Mouse (Mus musculus) midbrain, embryonic 10.5 days (tissue): ENCODE measurements around the gene Ppp6r2. TPM values are rescaled to one million over a fixed set of nuclear protein-coding genes. Genes with fewer than 3 reads are reported as not detected.

Source experiments
- DNase-seq: peaks from one replicate; pipeline ENCODE4 v3.0.0-alpha.2; 2017; ENCODE audit warnings: low spot score
- H3K27ac ChIP-seq: fragments of 300-500 bp; sonication (generic); replicated peaks from 2 replicates; pipeline ENCODE4 v1.5.1; 2016; ENCODE audit warnings: mild to moderate bottlenecking
- H3K27me3 ChIP-seq: fragments of 300-500 bp; sonication (generic); 2 replicates; pipeline ENCODE4 v1.6.1; 2016; ENCODE audit warnings: low read depth, mild to moderate bottlenecking; ENCODE audit not compliant: poor library complexity, severe bottlenecking
- H3K36me3 ChIP-seq: fragments of 300-500 bp; sonication (generic); 2 replicates; pipeline ENCODE4 v1.6.1; 2016; ENCODE audit warnings: mild to moderate bottlenecking, moderate library complexity
- H3K4me1 ChIP-seq: fragments of 300-500 bp; sonication (generic); 2 replicates; pipeline ENCODE4 v1.6.1; 2016
- H3K4me3 ChIP-seq: fragments of 300-500 bp; sonication (generic); 2 replicates; pipeline ENCODE4 v1.5.1; 2016; ENCODE audit warnings: mild to moderate bottlenecking, moderate library complexity
- H3K9me3 ChIP-seq: fragments of 300-500 bp; sonication (generic); replicated peaks from 2 replicates; pipeline ENCODE4 v1.6.1; 2016; ENCODE audit warnings: mild to moderate bottlenecking
- WGBS: fragments of 180-500 bp; shearing (Covaris S2); methylation state at CpG from one replicate; pipeline ENCODE4 v1.1.7; 2016; 5-methylcytosine and 5-hydroxymethylcytosine counted together
- polyA plus RNA-seq: library from polyadenylated mRNA; unstranded; fragments of >200 nt; fragmentation: Nextera tagmentation; extraction: Ambion mirVana; gene quantifications from 2 replicates; pipeline ENCODE4 v1.2.1, GENCODE M21; 2016

Gene Ppp6r2
- polyA plus RNA-seq: 25.4 and 41.8 TPM in 2 replicates

DNA sequence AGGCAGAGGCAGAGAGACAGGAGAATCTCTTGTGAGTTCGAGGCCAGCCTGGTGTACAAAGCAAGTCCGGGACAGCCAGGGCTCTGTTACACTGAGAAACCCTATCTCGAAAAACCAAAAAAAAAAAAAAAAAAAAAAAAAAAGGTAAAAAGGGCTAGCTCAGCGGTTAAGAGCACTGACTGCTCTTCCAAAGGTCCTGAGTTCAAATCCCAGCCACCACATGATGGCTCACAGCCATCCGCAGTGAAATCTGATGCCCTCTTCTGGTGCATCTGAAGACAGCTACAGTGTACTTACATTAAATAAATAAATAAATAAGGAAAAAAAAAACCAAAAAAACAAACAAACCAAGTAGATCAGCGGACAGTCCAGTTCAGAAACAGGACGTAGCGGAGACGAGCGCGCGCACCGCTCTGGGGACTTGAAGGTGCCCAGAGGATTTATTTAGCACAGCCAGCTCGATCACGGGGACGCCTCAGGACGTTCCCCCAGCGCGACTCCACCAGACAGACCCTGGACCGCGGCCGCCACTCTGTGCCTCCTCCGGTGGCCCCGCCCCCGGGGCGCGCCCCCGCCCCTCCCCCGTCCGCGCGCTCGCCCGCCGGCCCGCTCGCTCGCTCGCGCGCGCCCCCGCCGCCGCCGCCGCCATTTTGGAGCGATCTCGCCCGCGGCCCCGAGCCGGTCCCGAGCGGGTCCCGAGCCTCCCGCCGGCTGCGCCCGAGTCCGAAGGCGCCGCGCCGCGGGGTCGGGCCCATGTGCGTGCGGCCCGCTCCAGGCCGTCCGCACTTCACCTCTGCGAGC, at the start of gene Ppp6r2:
Gene Ppp6r2 (plus strand): TSS at position 639 of the 801 bp plus-strand sequence.
- peak; percentile 89 for DNase-seq
- WGBS: 3% methylated on average over 67 of the region's 73 CpGs
- H3K27me3 ChIP-seq: no peaks in the 10 kb centered on the region
- no peaks in the 10 kb centered on the region for H3K9me3 ChIP-seq
- peak within 1 kb of the TSS; percentile 83 for H3K4me3 ChIP-seq
- peaks cover 9% of the 10 kb centered on the region for H3K36me3 ChIP-seq
- H3K4me1 ChIP-seq: peaks cover 25% of the 10 kb centered on the region
- peak within 1 kb of the TSS; percentile 98 for H3K27ac ChIP-seq

DNA sequence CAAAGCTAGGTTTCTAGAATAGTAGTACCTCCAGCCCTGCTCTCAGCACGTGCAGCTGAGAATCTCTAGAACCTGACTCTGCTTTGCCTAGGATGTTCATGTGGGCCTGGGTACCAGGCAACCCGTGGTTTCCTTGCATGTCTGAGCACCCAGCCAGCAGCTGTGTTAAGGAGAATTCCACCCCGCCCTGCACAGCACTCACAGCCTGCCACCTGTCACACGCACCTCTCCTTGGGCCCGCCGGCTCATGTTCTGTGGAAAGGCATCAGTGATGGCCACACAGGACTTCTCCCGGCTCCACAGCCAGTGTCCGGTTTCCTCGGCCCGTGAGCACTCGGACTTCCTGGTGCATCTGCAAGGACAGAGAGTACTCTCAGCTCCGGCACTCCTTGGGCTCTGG, 45.9 kb upstream of the Ppp6r2 start:
- H3K4me1 ChIP-seq: peaks cover 19% of the 10 kb centered on the region
- no peak overlapping the region for H3K4me3 ChIP-seq
- DNase-seq: no peak
- WGBS: 95% methylated on average over 12 of the region's 12 CpGs
- no peaks in the 10 kb centered on the region for H3K27me3 ChIP-seq
- H3K9me3 ChIP-seq: no peaks in the 10 kb centered on the region
- H3K27ac ChIP-seq: no peak overlapping the region
- peaks cover 100% of the 10 kb centered on the region for H3K36me3 ChIP-seq

DNA sequence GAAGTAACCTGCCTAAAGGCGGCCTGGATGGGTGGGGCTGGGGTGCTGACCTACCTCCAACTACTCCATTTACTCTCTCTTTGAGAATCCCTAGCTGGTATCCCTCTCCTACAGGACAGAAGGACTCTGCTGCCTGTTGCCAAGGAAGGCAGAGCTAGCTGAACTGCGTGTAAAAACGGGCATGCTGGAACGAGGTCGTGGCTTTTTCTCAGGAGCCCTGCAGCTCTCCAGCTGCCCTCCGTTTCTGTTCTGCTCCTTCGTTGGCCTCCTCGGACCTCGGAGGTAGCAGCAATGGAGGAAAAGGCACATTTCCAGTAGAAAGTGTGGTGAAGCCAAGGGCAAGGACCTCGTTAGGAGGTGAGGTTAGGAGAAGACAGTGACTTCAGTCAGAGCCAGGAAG, 42.4 kb upstream of the Ppp6r2 start:
- H3K9me3 ChIP-seq: no peaks in the 10 kb centered on the region
- H3K27me3 ChIP-seq: no peaks in the 10 kb centered on the region
- H3K36me3 ChIP-seq: peaks cover 80% of the 10 kb centered on the region
- H3K27ac ChIP-seq: peak overlapping the region; percentile 71
- WGBS: 62% methylated on average over 10 of the region's 10 CpGs
- H3K4me1 ChIP-seq: peaks cover 49% of the 10 kb centered on the region
- DNase-seq: no peak
- H3K4me3 ChIP-seq: peak overlapping the region; percentile 30

DNA sequence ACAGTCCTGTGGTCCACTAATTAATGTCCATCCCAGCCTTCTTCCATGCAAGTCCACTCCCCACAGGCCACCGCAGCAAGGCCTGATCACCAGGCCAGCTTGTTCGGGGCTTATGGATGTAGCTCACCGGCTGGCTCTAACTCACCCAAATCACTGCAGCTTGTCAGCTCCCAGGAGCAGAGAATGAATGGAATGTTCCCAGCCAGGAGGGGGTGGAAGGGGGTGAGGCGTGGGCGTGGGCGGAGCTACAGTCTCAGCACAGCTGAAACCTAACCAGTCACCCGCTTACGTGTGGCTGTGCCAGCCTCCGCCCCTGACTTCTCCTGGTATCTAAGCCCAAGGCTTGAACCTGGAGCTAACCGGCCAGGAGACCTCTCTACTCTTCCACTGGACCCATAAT, 41.9 kb upstream of the Ppp6r2 start:
- WGBS: 11% methylated on average over 10 of the region's 10 CpGs
- H3K27ac ChIP-seq: peak overlapping the region; percentile 71
- peaks cover 75% of the 10 kb centered on the region for H3K36me3 ChIP-seq
- H3K27me3 ChIP-seq: no peaks in the 10 kb centered on the region
- H3K4me3 ChIP-seq: peak overlapping the region; percentile 30
- no peaks in the 10 kb centered on the region for H3K9me3 ChIP-seq
- peak; percentile 70 for DNase-seq
- H3K4me1 ChIP-seq: peaks cover 54% of the 10 kb centered on the region

DNA sequence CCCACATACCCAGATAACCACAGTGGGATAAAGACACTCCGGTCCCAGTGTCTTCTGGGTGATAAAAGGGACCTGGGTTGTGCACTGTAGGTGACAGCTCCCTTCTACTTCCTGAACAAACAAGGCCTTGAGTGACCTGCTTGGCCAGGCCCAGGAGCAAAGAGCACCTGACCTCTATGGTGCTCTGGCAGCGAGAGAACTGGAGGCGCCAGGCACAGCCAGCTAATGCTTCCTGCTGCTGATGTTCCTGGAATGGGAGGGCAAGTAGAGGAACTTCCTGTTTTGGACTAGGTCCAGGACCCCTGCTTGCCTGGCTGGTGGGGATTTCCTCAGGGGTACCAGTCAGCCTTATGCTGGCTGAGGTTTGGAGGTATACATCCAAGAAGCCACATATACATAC, 41.3 kb upstream of the Ppp6r2 start:
- no peaks in the 10 kb centered on the region for H3K9me3 ChIP-seq
- no peak overlapping the region for H3K4me3 ChIP-seq
- H3K27me3 ChIP-seq: peaks cover 6% of the 10 kb centered on the region; the same call in 1 of the 2 replicates
- H3K27ac ChIP-seq: peak overlapping the region; percentile 71
- peaks cover 68% of the 10 kb centered on the region for H3K36me3 ChIP-seq
- WGBS: 68% methylated on average over 3 of the region's 3 CpGs
- no peak for DNase-seq
- H3K4me1 ChIP-seq: peaks cover 61% of the 10 kb centered on the region

DNA sequence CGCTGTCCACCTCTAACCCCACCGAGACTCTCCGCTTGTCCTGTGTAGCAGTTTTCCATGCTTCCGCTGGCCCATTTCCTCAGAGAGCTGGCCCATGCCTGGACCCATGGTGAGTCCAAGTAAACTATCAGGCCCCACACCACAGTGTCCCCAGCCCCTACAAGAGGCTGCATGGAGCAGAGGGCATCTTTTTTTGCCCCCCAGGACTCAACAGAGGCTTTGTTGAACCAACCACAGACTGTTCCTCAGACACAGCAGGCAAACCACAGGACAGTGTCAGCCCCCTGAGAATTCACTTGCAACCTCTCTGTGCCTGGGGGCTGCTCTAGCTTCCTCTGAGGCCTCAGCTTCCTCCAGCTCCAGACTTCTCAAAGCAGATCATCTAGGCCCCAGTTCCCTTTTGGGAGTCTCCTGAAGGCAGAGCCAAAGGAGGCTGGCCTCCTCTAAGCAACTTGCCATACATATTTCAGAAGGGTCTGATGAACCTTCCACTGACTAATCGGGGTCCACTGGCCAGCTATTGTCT, 39.8 kb upstream of the Ppp6r2 start:
- Histone ChIP-seq H3K9me3 (no peaks in the 10 kb centered on the region), H3K36me3 (peaks cover 53% of the 10 kb centered on the region), H3K4me1 (peaks cover 76% of the 10 kb centered on the region), H3K4me3 (no peak overlapping the region), H3K27ac (peak overlapping the region; percentile 42; the same call in 1 of the 2 replicates), H3K27me3 (peaks cover 6% of the 10 kb centered on the region; the same call in 1 of the 2 replicates)
- no peak for DNase-seq
- 86% methylated on average over 5 of the region's 5 CpGs for WGBS

DNA sequence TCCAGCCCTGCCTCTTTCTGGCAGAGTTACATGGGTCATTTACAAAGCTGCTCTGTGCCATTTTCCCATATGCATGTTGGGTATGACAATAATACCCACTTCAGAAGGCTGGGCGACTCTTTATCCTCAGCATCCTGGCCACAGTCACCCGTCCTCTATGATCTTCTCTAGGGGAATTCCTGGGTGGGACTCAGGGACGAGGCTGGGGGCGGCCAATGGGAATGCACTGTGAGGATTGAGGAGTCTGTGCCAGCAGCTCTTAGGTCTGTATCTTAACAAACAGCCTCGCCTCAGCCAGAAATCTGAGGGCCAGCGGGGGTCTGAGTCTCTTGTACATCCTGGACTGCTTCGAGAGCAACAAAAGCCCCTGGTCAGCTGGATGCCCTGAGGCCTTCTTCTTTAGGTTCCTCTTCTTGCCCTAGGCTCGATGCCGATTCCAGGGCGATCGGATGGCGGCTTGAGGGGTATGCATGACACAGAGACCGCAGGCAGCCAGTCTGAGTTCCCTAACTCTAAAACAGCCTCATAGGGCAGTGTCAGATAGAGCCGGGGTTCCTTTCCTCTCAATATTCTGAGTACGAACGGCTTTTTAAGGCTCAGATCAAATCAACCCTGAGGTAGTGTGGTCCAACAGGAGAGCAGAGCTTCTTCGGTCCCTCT, 38.9 kb upstream of the Ppp6r2 start:
- Histone ChIP-seq H3K36me3 (peaks cover 45% of the 10 kb centered on the region), H3K27me3 (peaks cover 6% of the 10 kb centered on the region; the same call in 1 of the 2 replicates), H3K4me1 (peaks cover 84% of the 10 kb centered on the region), H3K4me3 (peak overlapping the region; percentile 75), H3K9me3 (no peaks in the 10 kb centered on the region), H3K27ac (peak overlapping the region; percentile 86)
- 40% methylated on average over 17 of the region's 17 CpGs for WGBS
- DNase-seq: no peak

DNA sequence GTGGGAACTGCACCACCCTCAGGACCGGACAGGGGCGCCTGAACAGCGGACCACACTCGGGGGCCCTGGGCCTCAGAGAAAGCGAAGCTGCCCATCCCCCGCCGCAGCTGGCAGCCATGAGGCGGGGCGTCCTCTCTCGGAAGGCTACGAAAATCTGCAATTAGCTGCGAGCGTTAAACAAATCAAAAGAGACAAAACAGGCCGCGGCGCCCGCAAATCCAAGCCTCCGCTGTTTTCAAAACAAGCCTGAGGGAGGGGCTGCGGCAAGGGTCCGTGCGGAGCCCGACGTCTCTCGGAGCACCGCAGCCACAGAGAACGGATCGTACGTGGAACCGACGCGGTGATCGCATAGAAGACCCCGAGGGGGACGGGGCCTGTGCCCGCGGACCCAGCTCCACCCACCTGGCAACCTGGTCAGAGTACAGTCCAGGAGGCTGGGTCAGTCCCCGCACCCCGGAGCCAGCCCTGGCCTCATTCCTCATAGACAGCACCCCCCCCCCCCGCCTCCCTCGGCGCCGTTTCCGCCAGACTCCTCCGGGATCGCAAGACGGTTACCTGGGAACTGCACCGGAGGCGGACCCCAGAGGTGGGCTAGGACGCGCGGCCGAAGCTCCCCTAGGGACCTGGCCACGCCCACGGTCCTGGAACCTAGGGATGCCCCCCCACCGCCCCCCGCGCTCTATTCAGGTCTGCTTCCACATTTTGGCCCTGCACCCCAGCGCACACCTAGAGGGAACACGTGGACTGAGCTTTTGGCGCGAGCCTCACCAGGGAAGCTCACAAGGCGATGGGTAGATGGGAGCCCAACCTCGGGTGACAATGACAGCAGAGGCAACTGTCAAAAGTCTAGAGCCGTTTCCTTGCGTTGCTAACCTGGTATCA, 38.1 kb upstream of the Ppp6r2 start:
- peak; percentile 45 for DNase-seq
- Histone ChIP-seq H3K27me3 (peaks cover 6% of the 10 kb centered on the region; the same call in 1 of the 2 replicates), H3K36me3 (peaks cover 37% of the 10 kb centered on the region), H3K4me1 (peaks cover 93% of the 10 kb centered on the region), H3K27ac (peak overlapping the region; percentile 86), H3K4me3 (peak overlapping the region; percentile 75), H3K9me3 (no peaks in the 10 kb centered on the region)
- WGBS: under 1% methylated on average over 63 of the region's 65 CpGs

DNA sequence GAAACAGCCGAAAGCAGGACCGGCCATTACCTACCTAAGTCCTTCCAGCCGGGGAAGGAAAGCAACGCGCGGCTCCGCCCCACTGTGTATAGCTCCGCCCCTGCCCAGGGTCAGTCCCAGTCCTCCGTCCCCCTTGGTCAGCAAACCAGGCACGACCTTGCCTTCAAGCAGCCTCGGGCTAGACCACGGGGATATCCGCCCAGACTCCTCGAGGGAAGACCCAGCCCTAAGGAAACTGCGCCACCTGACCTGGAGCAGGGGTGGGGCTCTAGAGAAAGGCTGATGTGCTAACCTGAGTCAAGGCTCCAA, 37.5 kb upstream of the Ppp6r2 start:
- Histone ChIP-seq H3K27ac (peak overlapping the region; percentile 86), H3K9me3 (no peaks in the 10 kb centered on the region), H3K4me1 (peaks cover 96% of the 10 kb centered on the region), H3K4me3 (peak overlapping the region; percentile 75), H3K36me3 (peaks cover 34% of the 10 kb centered on the region), H3K27me3 (peaks cover 6% of the 10 kb centered on the region; the same call in 1 of the 2 replicates)
- peak; percentile 71 for DNase-seq
- under 1% methylated on average over 15 of the region's 15 CpGs for WGBS

DNA sequence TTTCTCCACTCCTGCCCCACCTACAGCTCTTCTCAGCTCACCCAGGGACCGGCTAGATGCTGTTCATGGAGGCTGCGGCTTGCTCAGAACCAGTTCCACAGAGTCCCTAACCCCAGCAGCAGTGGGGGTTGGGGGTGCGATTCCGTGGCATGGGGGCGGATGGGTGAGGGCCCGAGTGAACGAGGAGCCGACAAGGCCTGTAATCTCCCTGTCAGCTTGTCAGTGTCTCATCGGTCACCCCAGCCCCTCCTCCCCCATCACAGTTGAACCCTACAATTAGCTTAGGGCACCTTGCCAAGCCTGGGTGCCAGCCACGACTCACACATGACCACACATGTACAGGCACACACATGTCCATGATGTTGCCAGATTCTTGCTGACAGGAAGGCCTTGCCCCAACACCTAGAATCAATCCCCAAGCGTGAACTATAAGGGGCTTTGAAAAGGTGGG, 36.4 kb upstream of the Ppp6r2 start:
- peak overlapping the region; percentile 75; the same call in 1 of the 2 replicates for H3K4me3 ChIP-seq
- WGBS: 68% methylated on average over 11 of the region's 11 CpGs
- no peak overlapping the region for H3K27ac ChIP-seq
- peaks cover 6% of the 10 kb centered on the region; the same call in 1 of the 2 replicates for H3K27me3 ChIP-seq
- no peak for DNase-seq
- peaks cover 96% of the 10 kb centered on the region for H3K4me1 ChIP-seq
- no peaks in the 10 kb centered on the region for H3K9me3 ChIP-seq
- H3K36me3 ChIP-seq: peaks cover 23% of the 10 kb centered on the region

DNA sequence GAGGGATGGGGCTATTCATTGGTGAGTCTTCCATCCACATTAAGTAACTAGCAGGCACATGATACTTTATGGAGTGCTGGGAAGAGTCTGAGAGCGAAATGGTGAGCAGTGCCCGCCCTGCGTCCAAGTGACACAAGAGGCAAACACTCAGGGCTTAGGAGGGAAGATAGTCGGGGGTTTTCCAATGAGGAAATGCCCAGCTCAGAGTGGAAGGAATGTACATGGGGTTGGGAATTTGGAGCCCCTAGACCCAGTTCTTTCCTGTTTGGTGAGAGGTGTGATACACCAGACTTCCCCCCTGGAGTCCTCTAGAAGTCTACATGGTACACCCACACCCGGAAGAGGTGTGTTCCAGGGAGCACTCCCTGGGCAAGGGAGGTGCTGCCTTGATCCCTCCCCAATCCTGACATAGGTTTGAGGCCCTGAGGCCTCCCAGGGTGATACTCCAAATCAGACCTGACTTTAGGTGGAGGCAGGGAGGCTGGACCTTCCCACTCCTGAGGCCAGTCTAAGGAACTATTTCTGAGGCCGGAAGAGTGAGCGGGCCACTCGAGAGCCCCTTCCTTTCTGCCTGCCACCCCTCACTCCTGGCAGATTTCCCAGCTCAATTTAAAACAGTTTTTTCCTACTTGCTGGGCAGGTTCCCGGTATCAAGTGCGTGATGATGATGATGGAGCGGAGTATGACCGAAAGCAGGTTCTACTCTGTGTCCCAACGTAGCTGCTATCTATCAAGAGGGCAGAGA, 35.8 kb upstream of the Ppp6r2 start:
- peaks cover 6% of the 10 kb centered on the region; the same call in 1 of the 2 replicates for H3K27me3 ChIP-seq
- H3K36me3 ChIP-seq: peaks cover 17% of the 10 kb centered on the region
- 83% methylated on average over 13 of the region's 13 CpGs for WGBS
- no peak for DNase-seq
- H3K4me3 ChIP-seq: no peak overlapping the region
- peaks cover 95% of the 10 kb centered on the region for H3K4me1 ChIP-seq
- H3K27ac ChIP-seq: no peak overlapping the region
- no peaks in the 10 kb centered on the region for H3K9me3 ChIP-seq
